Mouse (Mus musculus): Measurements from ENCODE around the gene Fam118a.

Fam118a gene

GRCm38 (mm10) chr15:85055186-85055585, 26.4 kb downstream of the Fam118a start:
- DNase-seq (ENCODE audit: extremely low spot score, low spot score) = no peak

GRCm38 (mm10) chr15:85063421-85063820, 34.7 kb downstream of the Fam118a start:
- no peak for DNase-seq (ENCODE audit: extremely low spot score, low spot score)

DNA sequence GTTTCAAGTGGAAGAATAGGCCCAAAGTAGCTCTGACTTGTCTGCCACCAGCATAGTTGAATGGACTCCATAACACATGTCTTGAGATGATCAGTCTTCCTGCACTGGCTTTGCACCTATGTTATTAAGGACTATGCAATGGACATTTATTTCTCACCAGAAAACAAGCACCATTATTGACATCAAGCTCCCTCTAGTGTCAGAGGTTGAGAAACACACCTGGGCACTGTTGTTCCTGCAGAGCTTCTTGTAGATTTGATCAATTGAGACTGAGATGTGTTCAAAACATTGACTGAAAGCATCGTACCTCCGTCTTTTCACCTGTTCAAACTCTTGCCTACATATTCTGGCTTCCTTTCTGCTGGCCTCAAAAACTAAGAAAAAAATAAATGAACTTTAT, 41.8 kb downstream of the Fam118a start:
- peak; percentile 29 for DNase-seq (ENCODE audit: extremely low spot score, low spot score)

- DNase-seq (ENCODE audit: extremely low spot score, low spot score) = no peak
Measured at GRCm38 (mm10) chr15:85072651-85073050, 43.9 kb downstream of the Fam118a start.

GRCm38 (mm10) chr15:85085641-85086040, 56.9 kb downstream of the Fam118a start:
- no peak for DNase-seq (ENCODE audit: extremely low spot score, low spot score)
